Mouse (Mus musculus) bone marrow, adult 2 months (tissue): ENCODE data around the gene Tex35.

Source experiments
- CTCF ChIP-seq: fragments of 200-500 bp; IDR thresholded peaks from 2 replicates; pipeline ENCODE4 v1.5.1; 2011; ENCODE audit warnings: low read length, control low read depth; ENCODE audit not compliant: control insufficient read depth, insufficient read depth
- POLR2A ChIP-seq: fragments of 200-500 bp; IDR thresholded peaks from 2 replicates; pipeline ENCODE4 v1.6.1; 2011; ENCODE audit warnings: low read depth, mild to moderate bottlenecking, control low read depth, low read length, borderline replicate concordance; ENCODE audit not compliant: control insufficient read depth

DNA sequence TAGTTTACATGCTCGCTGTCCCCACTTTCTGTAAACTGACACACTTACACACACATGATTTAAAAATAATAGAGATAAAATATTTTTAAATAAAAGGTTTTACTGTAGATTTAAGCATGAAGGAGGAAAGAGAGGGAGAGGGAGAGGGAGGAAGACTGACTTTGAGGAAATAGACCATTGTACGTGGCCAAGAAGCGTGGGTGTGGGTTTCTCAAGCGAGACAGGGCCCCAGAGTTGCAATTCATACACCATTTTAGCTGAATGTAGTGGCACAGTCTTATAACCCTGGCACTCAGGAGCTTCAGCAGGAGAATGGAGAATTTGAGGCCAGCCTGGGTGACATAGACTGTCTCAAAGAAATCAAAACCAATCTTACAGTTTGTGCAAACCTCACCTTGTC, 25.5 kb downstream of the Tex35 start:
- TF ChIP-seq POLR2A: no peak
- TF ChIP-seq CTCF: no peak
